Mouse (Mus musculus) olfactory bulb, adult 2 months (tissue): ENCODE data around the gene N4bp3.

Experiments used
- CTCF ChIP-seq: fragments of 200-500 bp; IDR thresholded peaks from 2 replicates; pipeline ENCODE4 v1.5.1; 2012; ENCODE audit warnings: low read depth, mild to moderate bottlenecking, low read length, moderate library complexity; ENCODE audit not compliant: insufficient read depth
- POLR2A ChIP-seq: fragments of 200-500 bp; IDR thresholded peaks from 2 replicates; pipeline ENCODE4 v1.6.1; 2012; ENCODE audit warnings: mild to moderate bottlenecking, low read depth, low read length, moderate library complexity; ENCODE audit not compliant: insufficient read depth

DNA sequence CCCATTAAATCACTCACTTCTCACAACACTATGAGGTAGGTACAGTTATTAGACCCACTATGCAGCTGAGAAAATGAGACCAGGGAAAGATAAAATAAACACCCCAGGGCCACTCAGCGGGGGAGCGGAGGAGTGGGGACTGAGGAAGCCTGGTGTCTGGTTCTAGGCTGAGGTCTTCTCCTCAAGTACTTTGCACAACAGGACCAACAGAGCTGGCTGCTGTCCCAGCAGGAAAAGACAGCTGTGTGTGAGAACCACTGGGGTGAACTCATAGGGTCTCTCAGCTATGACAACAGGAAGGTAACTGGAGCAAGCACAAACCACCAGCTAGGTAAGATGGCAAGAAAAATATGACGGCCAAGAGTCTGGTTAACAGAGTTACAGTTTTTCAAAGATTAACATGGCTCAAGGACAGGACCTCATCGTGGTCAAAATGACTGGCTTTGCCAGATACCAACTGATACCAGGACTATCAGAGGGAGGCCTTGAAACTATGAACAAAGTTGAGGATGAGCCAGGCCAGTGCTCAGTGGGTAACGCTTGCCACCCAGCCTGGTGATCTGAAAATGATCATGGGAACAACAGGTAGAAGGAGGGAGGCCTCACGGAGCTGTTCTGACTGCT is 18.4 kb downstream of the N4bp3 start:
- TF ChIP-seq POLR2A (no peak), CTCF (no peak)
